Mouse (Mus musculus) limb, embryonic 13.5 days (tissue): ENCODE data around the gene Bik. TPM values are rescaled to one million over a fixed set of nuclear protein-coding genes. Genes with fewer than 3 reads are reported as not detected.

ENCODE experiments used
- ATAC-seq: fragments of 200-750 bp; cut with Nextera tagmentation; 2 replicates; pipeline ENCODE4 v1.8.0; 2017; ENCODE audit warnings: low read depth, moderate number of reproducible peaks, moderate TSS enrichment; ENCODE audit not compliant: low FRiP score
- H3K27ac ChIP-seq: fragments of 300-500 bp; sonication (generic); 2 replicates; pipeline ENCODE4 v1.5.1; 2015; ENCODE audit warnings: inconsistent platforms, mild to moderate bottlenecking, moderate library complexity
- H3K27me3 ChIP-seq: fragments of 300-500 bp; sonication (generic); 2 replicates; pipeline ENCODE4 v1.6.1; 2015; ENCODE audit warnings: mild to moderate bottlenecking, inconsistent platforms
- H3K36me3 ChIP-seq: fragments of 300-500 bp; sonication (generic); 2 replicates; pipeline ENCODE4 v1.6.1; 2015; ENCODE audit warnings: inconsistent platforms, mild to moderate bottlenecking, moderate library complexity
- H3K4me1 ChIP-seq: fragments of 300-500 bp; sonication (generic); 2 replicates; pipeline ENCODE4 v1.6.1; 2015; ENCODE audit warnings: inconsistent platforms
- H3K4me2 ChIP-seq: fragments of 300-500 bp; sonication (generic); replicated peaks from 2 replicates; pipeline ENCODE4 v1.6.1; 2015; ENCODE audit warnings: inconsistent platforms, mild to moderate bottlenecking, moderate library complexity
- H3K4me3 ChIP-seq: fragments of 300-500 bp; sonication (generic); 2 replicates; pipeline ENCODE4 v1.5.1; 2015; ENCODE audit warnings: moderate library complexity, mild to moderate bottlenecking, inconsistent platforms
- H3K9ac ChIP-seq: fragments of 300-500 bp; sonication (generic); 2 replicates; pipeline ENCODE4 v1.6.1; 2015; ENCODE audit warnings: mild to moderate bottlenecking, inconsistent platforms
- H3K9me3 ChIP-seq: fragments of 300-500 bp; sonication (generic); 2 replicates; pipeline ENCODE4 v1.6.1; 2016; ENCODE audit warnings: inconsistent platforms
- WGBS: fragments of 180-500 bp; shearing (Covaris S2); methylation state at CpG from one replicate; pipeline ENCODE4 v1.1.7; 2015; 5-methylcytosine and 5-hydroxymethylcytosine counted together
- polyA plus RNA-seq: library from polyadenylated mRNA; unstranded; fragments of >200 nt; fragmentation: Nextera tagmentation; extraction: Ambion mirVana; gene quantifications from 2 replicates; pipeline ENCODE4 v1.2.1, GENCODE M21; 2015

Gene Bik
- 3.5 and 3.7 TPM in 2 replicates for polyA plus RNA-seq

- ATAC-seq: peak; percentile 71; the same call in 1 of the 2 replicates
- WGBS: under 1% methylated on average over 45 of the region's 45 CpGs
- Histone ChIP-seq H3K9ac (peak within 1 kb of the TSS; percentile 62), H3K9me3 (no peaks in the 10 kb centered on the region), H3K36me3 (no peaks in the 10 kb centered on the region), H3K4me1 (peaks cover 19% of the 10 kb centered on the region), H3K27me3 (peaks cover 79% of the 10 kb centered on the region), H3K4me2 (peak within 1 kb of the TSS; percentile 94), H3K27ac (no peak within 1 kb of the TSS), H3K4me3 (peak within 1 kb of the TSS; percentile 53)
Observed at GRCm38 (mm10) chr15:83526424-83527091, at the start of gene Bik. Gene Bik, plus strand, starts transcription at chr15:83526862.

- ATAC-seq: no peak
- no peaks in the 10 kb centered on the region for H3K9me3 ChIP-seq
- H3K9ac ChIP-seq: no peak overlapping the region
- 65% methylated on average over 3 of the region's 3 CpGs for WGBS
- peaks cover 15% of the 10 kb centered on the region for H3K4me1 ChIP-seq
- no peak overlapping the region for H3K27ac ChIP-seq
- H3K4me2 ChIP-seq: no peak overlapping the region
- H3K4me3 ChIP-seq: no peak overlapping the region
- H3K27me3 ChIP-seq: no peaks in the 10 kb centered on the region
- no peaks in the 10 kb centered on the region for H3K36me3 ChIP-seq
Observed at GRCm38 (mm10) chr15:83478096-83478495, 48.6 kb upstream of the Bik start.

- WGBS: 81% methylated on average over 4 of the region's 4 CpGs
- Histone ChIP-seq H3K4me2 (no peak overlapping the region), H3K4me1 (peaks cover 1% of the 10 kb centered on the region), H3K27me3 (no peaks in the 10 kb centered on the region), H3K9me3 (no peaks in the 10 kb centered on the region), H3K27ac (no peak overlapping the region), H3K9ac (no peak overlapping the region), H3K4me3 (no peak overlapping the region), H3K36me3 (0 out of 2 replicates have a peak, but pooled peaks cover 7% of the 10 kb centered on the region)
- ATAC-seq: no peak
Observed at GRCm38 (mm10) chr15:83479818-83480217, 46.8 kb upstream of the Bik start.

DNA sequence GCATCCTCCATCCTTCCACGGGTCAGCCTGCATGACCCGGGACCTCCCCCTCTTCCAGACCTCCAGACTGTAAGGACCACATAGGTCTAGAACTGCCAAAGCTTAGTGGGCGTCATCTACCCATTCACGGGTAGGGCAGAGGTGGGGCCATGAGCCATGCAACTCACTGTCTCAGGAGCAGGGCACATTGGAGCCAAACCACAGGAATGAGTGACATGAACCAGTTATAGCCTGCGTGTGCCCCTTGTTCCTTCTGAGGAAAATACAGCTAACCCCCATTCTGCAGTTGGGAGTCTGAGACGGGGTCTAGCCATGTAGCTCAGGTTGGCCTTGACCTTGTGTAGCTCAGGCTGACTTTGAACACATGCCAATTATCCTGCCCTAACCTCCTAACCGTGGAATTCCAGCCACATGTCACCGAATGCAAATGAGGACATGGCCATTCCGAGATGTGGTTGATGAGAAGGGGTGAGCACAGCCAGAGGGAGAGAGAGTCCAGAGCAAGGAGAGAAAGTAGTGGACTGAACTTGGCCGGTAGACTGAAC lies 45.4 kb upstream of the Bik start:
- no peaks in the 10 kb centered on the region for H3K27me3 ChIP-seq
- no peak for ATAC-seq
- H3K4me1 ChIP-seq: no peaks in the 10 kb centered on the region
- H3K36me3 ChIP-seq: peaks cover 14% of the 10 kb centered on the region
- no peak overlapping the region for H3K27ac ChIP-seq
- no peak overlapping the region for H3K9ac ChIP-seq
- H3K9me3 ChIP-seq: no peaks in the 10 kb centered on the region
- no peak overlapping the region for H3K4me3 ChIP-seq
- H3K4me2 ChIP-seq: no peak overlapping the region
- 66% methylated on average over 10 of the region's 10 CpGs for WGBS

- H3K4me1 ChIP-seq: no peaks in the 10 kb centered on the region
- H3K4me3 ChIP-seq: no peak overlapping the region
- peaks cover 23% of the 10 kb centered on the region for H3K36me3 ChIP-seq
- H3K27ac ChIP-seq: no peak overlapping the region
- 78% methylated on average over 8 of the region's 8 CpGs for WGBS
- ATAC-seq: no peak
- no peaks in the 10 kb centered on the region for H3K9me3 ChIP-seq
- no peak overlapping the region for H3K9ac ChIP-seq
- no peak overlapping the region for H3K4me2 ChIP-seq
- H3K27me3 ChIP-seq: no peaks in the 10 kb centered on the region
Observed at GRCm38 (mm10) chr15:83482645-83483224, 43.9 kb upstream of the Bik start.

DNA sequence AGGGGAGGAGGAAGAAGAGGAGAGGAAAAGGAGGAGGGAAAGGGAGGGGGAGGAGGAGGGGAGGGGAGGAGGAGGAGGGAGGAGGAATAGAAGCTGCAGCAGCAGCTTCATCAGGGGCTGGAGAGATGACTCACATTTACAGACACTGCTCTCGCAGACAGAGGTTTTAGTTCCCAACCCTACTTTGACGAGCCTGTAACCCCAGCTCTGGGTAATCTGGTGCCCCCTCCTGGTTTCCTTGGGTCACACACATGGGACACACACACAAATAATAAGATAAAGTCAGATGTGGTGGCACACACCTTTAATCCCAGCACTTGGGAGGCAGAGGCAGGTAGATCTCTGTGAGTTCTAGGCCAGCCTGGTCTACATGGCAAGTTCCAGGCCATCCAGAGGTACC lies 43.2 kb upstream of the Bik start:
- H3K4me2 ChIP-seq: no peak overlapping the region
- no peak overlapping the region for H3K4me3 ChIP-seq
- H3K4me1 ChIP-seq: no peaks in the 10 kb centered on the region
- WGBS: 43% methylated on average over 2 of the region's 2 CpGs
- no peak for ATAC-seq
- H3K27me3 ChIP-seq: no peaks in the 10 kb centered on the region
- H3K36me3 ChIP-seq: peaks cover 29% of the 10 kb centered on the region
- H3K27ac ChIP-seq: no peak overlapping the region
- H3K9ac ChIP-seq: no peak overlapping the region
- H3K9me3 ChIP-seq: no peaks in the 10 kb centered on the region

GRCm38 (mm10) chr15:83484311-83484710 lies 42.4 kb upstream of the Bik start:
- Histone ChIP-seq H3K27me3 (no peaks in the 10 kb centered on the region), H3K27ac (no peak overlapping the region), H3K4me1 (no peaks in the 10 kb centered on the region), H3K4me2 (no peak overlapping the region), H3K4me3 (no peak overlapping the region), H3K36me3 (peaks cover 29% of the 10 kb centered on the region), H3K9me3 (no peaks in the 10 kb centered on the region), H3K9ac (no peak overlapping the region)
- WGBS: 79% methylated on average over 10 of the region's 10 CpGs
- ATAC-seq: no peak

DNA sequence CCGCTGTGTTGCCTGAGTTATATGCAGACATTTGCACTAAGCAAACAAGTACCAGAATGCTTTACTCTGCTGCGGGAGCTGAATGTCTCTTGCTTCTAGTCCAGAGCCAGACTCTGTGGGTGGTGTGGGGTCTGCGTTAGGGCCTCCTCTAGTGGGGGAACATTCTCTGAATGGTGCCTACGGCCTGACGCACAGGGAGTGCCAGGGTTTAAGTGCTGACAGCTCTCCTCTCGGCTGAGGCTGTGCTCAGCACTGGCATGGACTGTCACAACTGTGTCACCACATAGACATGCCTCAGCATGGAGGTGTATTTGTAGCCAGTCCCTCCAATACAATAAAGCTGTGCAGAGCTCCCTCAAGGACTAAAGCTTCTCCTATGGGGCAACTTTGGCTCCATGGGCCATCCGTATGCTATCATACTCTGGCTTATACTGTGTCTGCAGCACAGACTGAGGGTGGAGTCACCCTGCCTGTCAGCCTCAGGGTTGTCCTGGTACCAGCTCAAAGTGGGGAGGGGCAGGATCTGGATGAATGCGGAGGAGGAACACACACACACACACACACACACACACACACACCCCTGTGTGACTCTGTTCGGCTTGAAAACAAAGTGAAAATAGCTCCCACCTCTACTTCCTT lies 39.1 kb upstream of the Bik start:
- H3K27me3 ChIP-seq: no peaks in the 10 kb centered on the region
- H3K4me1 ChIP-seq: no peaks in the 10 kb centered on the region
- H3K4me2 ChIP-seq: no peak overlapping the region
- peaks cover 54% of the 10 kb centered on the region for H3K36me3 ChIP-seq
- H3K4me3 ChIP-seq: no peak overlapping the region
- no peaks in the 10 kb centered on the region for H3K9me3 ChIP-seq
- WGBS: 81% methylated on average over 9 of the region's 9 CpGs
- no peak overlapping the region for H3K9ac ChIP-seq
- ATAC-seq: no peak
- H3K27ac ChIP-seq: no peak overlapping the region

- H3K9ac ChIP-seq: no peak overlapping the region
- H3K4me2 ChIP-seq: no peak overlapping the region
- no peaks in the 10 kb centered on the region for H3K9me3 ChIP-seq
- peaks cover 64% of the 10 kb centered on the region for H3K36me3 ChIP-seq
- H3K4me1 ChIP-seq: no peaks in the 10 kb centered on the region
- no peak for ATAC-seq
- no peak overlapping the region for H3K4me3 ChIP-seq
- H3K27ac ChIP-seq: no peak overlapping the region
- no peaks in the 10 kb centered on the region for H3K27me3 ChIP-seq
- WGBS: 93% methylated on average over 20 of the region's 20 CpGs
Observed at GRCm38 (mm10) chr15:83489471-83489870, 37.2 kb upstream of the Bik start.

- no peaks in the 10 kb centered on the region for H3K9me3 ChIP-seq
- no peak overlapping the region for H3K27ac ChIP-seq
- no peak overlapping the region for H3K9ac ChIP-seq
- ATAC-seq: no peak
- H3K27me3 ChIP-seq: no peaks in the 10 kb centered on the region
- 80% methylated on average over 5 of the region's 5 CpGs for WGBS
- no peaks in the 10 kb centered on the region for H3K4me1 ChIP-seq
- peaks cover 74% of the 10 kb centered on the region for H3K36me3 ChIP-seq
- H3K4me3 ChIP-seq: no peak overlapping the region
- no peak overlapping the region for H3K4me2 ChIP-seq
Observed at GRCm38 (mm10) chr15:83491891-83492290, 34.8 kb upstream of the Bik start.

- Histone ChIP-seq H3K27me3 (no peaks in the 10 kb centered on the region), H3K9ac (no peak overlapping the region), H3K36me3 (peaks cover 85% of the 10 kb centered on the region), H3K27ac (no peak overlapping the region), H3K9me3 (no peaks in the 10 kb centered on the region), H3K4me3 (no peak overlapping the region), H3K4me1 (no peaks in the 10 kb centered on the region), H3K4me2 (no peak overlapping the region)
- 74% methylated on average over 7 of the region's 7 CpGs for WGBS
- no peak for ATAC-seq
Observed at GRCm38 (mm10) chr15:83493856-83494571, 32.6 kb upstream of the Bik start.

GRCm38 (mm10) chr15:83494572-83494920 lies 32.1 kb upstream of the Bik start:
- Histone ChIP-seq H3K4me2 (no peak overlapping the region), H3K4me1 (no peaks in the 10 kb centered on the region), H3K9me3 (no peaks in the 10 kb centered on the region), H3K36me3 (peaks cover 90% of the 10 kb centered on the region), H3K27ac (no peak overlapping the region), H3K4me3 (no peak overlapping the region), H3K27me3 (no peaks in the 10 kb centered on the region), H3K9ac (no peak overlapping the region)
- no peak for ATAC-seq
- WGBS: 75% methylated on average over 6 of the region's 6 CpGs
